Mouse (Mus musculus) monocyte, adult 5-6 weeks (primary cell): ENCODE data around the gene Msmo1. TPM values are rescaled to one million over a fixed set of nuclear protein-coding genes. Genes with fewer than 3 reads are reported as not detected.

Experiments
- ATAC-seq: fragments of 153-309, 156-312 bp; replicated peaks from 2 replicates; pipeline ENCODE4 v1.8.0; 2017; ENCODE audit warnings: mild to moderate bottlenecking; ENCODE audit not compliant: low TSS enrichment, insufficient number of reproducible peaks, severe bottlenecking, poor library complexity, low FRiP score
- total RNA-seq: library from RNA; stranded (forward); fragments of 200-1000, 200-491, 200-594 nt; gene quantifications from 3 replicates; pipeline ENCODE4 v1.2.3, GENCODE M21; 2017

Msmo1 gene
- total RNA-seq, 1 experiment from 2014 or later: 101 TPM

DNA sequence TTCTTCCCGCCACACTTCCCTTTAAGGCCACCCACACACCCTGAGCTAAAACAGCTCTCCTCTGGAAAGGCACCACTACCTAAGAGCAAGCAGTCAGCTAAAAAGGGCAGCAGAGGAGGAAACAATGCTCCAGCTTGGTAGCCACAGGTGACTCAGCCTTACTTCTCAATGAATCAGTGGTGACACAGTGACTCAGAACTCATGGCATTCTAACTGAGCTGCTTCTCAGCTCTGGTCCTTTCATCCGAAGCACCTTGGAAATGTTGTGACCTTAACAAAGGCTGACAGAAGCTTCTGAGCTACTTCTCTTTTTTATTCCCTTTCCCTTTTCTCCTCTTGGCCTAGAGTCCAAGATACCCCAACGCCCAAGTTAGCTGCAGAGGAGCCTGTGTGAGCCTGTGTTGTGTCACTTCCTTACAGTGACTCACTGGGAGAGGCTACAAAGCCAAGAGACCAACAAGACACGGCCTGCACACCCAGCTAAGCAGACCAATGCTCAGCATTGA, 7.3 kb downstream of the Msmo1 start:
- peak; percentile 94 for ATAC-seq

DNA sequence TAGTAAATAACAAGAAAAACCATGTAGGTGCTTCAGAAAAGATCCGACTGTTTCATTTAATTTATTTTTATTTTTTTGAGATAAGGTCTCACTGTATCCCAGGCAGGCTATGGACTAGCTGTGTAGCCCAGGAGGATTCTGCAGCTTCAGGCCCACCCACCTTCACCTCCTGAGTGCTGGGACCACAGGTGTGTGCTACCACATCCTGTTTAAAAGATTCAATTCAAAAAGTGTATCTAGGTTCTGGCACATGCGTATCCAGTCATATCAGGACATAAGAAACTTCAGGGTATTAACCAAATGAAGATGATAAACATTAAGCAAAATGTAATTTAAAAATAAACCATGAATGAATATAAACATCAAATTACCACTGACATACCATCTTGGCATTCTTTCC, 10.4 kb downstream of the Msmo1 start:
- no peak for ATAC-seq

DNA sequence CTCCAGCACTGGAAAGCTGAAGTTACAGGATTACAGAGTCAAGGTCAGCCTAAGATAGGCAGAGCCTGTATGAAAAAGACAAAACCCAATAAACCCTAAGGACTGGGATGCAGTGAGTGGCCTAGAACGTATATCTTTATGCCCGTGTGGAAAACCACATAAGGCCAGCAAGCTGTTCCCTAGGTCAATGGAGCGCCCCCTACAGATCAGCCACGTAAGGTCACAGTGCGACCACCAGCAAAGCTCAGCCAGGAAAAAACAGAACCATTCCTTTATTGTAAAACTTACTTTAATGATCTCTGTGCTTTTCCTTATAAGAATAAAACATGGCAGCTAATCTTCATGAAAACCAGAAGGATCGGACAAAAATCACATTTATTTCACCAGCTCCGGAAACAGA, 15.7 kb downstream of the Msmo1 start:
- no peak for ATAC-seq

DNA sequence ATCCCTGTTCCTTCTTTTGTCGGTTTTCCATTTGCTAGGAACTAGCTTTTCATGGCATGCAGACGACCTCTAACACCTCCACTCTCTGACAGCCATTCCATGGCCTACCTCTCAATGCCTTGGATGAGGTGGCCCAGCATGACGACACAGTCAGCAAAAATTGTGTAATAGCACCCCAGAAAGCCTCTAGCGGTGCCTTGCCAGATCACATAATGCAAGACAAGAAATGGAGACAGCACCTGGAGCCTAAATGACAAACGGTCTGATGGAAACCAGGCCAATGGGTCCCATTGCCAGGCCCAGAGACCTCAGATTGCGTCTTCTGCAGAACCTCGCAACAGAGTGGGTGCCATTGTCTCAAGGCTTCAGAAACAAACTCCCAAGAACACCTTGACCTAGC, 21.1 kb downstream of the Msmo1 start:
- no peak for ATAC-seq

DNA sequence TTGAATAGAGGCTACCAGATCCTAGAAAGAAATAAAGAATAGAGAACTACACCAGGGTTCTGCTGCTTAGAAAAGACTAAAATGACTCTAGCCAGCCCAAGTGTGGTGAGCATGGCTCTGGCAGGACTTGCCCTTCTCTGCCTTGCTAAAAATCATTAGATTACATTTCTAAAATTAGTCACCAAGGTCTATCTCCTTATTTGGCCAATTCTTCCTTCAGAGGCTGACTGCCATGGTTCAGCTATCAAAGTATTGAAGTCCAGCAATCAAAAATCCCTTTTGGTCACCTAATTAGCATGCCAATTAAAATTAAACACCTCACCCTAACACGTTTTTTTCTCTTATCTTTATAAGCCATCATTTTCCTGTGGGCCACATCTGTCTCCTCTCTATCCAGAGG, 22.0 kb downstream of the Msmo1 start:
- no peak for ATAC-seq

DNA sequence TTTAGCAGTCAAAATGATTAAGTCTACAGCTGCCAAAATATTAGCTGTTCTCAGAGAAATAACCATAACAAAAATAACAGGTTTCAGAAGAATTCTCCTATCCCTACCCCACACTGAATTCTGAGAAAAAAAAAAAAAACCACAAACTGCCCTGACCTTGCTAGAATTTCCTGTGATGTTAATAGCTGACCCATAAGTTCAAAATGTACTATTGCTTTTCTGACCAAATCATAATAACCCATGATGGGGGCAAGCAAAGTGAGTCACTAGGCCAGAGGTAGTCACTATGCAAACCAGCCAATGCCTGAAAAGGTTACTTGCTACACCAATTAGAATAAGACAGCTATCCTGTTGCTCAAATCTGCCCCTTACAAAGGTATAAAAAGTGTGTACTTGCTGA, 26.1 kb downstream of the Msmo1 start:
- no peak for ATAC-seq

DNA sequence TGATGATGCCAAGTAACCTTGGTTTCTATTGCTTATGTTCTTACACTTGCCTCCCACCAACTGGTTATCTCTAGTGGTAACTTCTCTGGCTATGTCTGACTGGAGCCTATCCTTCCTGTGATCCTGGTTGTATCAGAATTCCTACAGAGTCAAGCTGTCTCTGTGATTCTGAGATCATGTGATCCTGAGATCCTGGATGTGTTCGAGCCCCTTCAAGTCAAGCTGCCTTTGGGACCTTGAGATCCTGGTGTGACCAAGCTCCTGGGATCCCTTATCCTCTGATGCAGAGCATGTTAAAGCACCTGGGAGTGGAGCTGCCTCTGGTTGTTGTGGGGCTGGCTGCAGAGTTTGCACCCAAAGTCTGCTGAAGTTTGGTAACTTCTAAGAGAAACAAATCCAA, 30.4 kb downstream of the Msmo1 start:
- ATAC-seq: no peak

DNA sequence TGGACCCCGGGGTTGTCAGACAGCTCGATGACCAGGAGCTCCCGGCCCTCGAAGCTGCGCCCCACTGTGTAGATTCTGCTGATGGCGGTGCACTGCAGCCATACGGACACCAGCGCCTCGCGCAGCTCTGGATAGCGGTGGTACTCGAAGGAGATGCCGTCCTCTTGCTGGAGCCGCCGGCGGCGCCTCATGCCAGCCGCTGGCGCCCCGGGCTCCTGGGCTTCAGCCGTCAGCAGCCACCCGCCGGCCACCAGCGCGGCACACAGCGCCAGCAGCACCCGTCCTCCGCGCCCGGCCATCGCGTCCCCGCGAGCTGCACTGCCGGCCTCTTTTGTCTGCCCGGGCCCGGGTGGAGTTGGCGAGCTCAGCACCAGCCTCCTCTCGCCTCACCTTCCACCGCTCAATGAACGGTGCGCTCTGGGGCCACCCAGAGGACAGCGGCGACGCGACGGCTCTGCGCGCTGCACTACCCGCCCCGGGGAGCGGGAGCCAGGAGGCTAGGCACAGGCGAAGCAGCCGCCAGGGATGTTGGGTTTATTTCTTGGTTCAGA, 40.9 kb downstream of the Msmo1 start, which contains the start of gene Cpe:
Gene Cpe, minus strand, starts transcription at position 404 of the 551 bp plus-strand sequence.
- no peak for ATAC-seq

DNA sequence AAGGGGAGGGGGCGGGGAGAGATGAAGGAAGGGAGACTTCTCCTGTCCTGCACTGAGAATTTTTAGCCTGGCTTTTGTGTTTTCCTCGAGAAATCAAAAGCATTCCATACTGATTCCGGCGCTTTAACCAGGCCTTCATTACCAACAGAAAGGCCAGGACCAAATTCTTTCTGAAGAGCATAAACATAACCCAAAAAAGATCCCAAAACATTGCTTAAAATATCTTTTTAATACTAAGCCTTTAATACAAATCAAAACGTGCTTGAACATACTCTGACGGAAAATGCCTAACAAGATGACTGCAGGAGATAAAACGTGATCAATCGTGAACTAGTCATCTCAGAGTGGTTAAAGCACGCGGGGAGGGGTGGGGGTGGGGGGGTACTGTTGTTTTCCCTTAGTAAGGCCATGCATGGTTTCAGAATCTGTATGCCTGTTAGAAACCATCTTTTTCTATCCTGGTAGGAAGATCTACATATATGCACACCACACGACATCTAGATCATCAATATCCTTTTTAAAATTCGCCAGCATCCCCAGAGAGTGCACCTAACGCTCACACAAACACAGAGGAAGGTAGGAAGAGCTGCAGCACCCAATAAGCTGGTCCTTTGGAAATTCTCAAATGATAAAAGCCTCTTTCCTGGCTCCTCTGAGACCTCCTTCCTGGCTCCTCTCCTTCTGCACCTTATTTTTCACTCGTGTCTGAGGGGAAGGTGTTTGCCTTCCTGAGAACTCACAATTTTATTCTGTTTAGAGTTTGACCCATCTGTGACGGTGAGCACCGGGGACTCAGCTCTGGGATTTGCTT, 41.8 kb downstream of the Msmo1 start:
- no peak for ATAC-seq

DNA sequence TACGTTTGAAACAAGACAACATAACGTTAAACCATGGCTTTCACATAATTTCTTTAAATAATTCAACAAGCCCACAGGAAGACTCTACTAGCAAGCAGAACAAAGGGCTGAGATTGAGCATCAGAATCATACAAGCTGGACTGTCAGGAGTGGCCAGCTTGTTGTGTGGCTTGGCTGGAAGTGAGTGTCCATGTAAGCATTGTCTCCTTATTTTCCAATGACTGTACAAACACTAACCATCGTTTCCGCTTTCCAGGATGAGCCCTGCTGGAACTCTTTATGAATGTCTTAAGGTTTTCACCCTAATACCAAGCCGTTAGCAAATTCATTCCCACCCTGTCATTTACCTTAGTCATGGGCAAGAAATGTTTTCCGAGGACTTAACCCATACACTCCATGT, 42.7 kb downstream of the Msmo1 start:
- no peak for ATAC-seq

DNA sequence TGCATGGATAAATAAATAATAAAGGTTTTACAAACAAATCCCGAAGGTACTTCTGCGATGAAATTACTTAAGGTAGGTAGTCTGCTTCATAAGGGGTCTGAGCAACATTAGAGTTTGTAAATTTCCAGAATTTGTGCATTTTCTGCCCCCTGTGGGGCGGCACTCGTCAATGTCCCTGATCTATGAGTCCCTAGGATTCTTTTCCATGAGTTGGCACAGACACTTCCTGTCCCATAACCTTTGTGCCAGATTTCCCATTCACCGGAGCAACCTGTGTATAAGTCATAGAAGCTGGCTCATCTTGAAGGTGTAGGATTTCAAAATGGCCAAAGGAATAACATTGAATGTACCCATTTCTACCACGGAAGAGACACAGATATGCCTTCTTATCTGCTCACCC, 43.3 kb downstream of the Msmo1 start:
- ATAC-seq: no peak

DNA sequence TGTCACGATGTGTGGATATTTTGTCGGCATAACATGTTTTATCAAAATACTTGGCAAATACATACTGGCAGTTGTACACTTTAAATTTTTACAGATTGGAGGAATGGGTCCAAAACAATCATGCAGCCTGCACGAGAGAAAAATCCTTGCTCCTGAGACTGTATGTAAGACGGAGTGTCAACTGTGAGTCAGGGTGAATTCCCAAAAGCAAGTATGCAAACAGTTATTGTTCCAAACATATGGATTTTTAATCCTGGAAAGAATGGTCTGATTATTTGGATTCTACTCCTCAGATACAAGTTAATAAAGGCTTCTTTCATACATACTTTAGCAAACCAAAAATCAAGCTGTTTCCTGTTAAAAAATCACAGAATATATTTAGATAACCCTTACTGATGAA, 44.9 kb downstream of the Msmo1 start:
- no peak for ATAC-seq

DNA sequence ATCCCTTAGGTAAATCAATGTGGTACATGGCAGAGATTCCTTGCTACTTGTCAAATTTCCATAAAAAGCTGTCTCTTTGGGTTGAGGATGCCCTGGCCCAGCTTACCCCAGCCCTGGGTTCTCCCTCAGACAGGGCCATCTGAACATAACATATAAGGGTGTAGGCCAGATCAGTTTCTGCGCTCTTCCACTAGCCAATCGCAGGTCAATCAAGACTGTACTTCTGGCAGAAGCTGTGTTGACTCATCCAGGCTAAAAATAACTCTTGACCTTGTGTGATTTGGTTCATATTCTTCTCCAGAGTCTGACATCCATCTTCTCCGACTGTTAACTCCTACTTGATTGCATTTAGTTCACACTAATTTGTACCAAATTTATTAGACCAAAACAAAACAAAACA, 45.4 kb downstream of the Msmo1 start:
- no peak for ATAC-seq

DNA sequence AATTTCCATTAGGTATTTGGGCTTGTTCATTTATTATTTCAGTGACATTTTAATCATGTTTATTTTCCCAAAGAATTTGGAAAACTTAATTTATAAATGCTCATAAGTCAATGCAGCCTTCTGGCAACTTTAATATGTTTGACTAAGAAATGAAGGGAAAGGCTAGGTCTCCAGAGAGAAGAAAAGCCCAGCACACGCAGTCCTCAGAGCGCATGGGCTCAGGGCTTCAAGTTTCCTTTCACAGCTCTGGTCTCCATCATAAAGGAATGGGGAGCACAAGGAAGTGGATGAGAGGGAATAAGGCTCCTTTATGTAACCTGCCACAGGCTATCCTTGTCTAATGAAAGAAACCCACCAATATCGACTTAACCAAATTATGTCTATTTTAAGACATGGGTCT, 51.1 kb downstream of the Msmo1 start:
- no peak for ATAC-seq

DNA sequence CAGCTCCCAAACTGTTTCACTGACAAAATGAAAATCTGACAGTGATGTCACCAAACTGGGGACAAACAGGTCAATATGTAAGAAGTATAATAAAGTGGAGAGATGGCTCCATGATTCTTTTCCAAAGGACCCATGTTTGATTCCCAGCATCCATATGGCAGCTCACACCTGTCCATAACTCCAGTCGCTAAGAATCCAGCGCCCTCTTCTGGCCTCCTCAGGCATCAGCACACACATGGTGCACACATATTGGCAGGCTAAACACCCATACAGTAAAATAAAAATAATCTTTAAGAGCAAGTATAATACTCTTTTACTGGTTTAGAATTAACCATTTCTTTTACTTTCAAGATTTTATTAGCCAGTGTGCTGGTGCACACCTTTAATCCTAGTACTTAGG, 57.2 kb downstream of the Msmo1 start:
- ATAC-seq: no peak

DNA sequence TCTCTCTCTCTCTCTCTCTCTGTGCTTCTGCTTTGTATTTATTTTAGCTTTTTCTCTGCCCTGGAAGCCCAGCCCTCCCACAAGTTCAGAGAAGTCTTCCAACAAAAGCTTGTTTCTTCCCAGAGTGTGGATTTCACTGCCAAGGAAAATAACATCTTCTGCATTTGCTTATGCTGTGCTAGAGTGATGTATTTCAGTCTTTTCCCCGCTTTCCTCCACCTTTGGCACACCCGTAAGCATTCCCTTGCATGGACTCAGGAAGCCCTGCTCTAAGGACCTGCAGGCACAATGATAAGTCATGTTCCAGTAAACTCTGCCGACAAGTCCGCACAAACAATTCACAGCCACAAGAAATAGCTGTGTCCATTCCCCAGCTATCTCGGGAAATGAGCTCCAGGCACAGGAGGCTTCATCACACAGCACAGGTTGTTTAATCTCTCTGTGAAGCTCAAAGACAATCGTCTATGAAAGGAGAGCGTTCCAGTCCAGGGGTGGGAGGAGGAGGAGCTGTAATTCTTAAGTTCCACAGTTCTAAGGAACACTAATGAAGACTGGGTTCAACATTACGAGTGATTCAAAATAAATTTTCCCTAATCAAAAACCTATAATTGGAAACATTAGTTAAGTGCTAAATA, 58.5 kb downstream of the Msmo1 start:
- ATAC-seq: no peak

DNA sequence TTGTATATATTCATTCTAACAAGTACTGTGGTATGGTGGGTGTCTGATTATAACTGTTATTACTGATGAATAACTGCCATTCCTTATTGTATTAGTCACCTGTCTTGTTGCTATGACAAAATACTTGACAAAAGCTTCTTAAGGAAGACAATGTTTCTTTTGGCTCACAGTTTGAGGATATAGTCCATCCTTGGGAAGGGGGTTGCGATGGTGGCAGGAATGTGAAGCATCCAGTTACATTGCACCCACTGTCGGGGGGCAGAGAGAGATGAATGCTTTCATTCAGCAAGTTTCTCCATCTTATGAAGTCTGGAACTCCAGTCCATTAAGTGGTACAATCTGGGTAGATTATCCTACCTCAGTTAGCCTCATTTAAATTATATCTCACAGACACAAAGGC, 60.7 kb downstream of the Msmo1 start:
- ATAC-seq: no peak

DNA sequence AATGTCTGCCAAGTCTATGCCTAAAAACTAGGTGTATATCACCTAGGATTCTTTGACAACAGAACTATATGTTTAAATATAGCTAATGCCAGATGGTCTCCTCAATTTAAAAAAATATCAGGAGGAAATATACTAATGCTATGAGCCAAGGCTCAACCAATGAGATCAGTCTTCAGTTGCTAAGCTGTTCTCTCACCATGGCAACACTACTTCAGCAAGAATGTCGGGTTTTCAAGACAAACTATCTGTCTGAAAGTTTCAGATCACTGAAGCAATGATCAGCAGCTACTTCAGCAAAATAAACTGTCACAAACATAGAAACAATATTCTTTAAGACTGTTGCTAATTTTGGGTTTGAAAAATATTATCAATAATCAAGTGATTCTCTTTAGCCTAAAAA, 61.7 kb downstream of the Msmo1 start:
- ATAC-seq: no peak
